Mouse (Mus musculus) MEL (cell line): ENCODE results near the gene Ltbp3. TPM values are rescaled to one million over a fixed set of nuclear protein-coding genes. Genes with fewer than 3 reads are reported as not detected.
"Not testable (repeated sequence)": the region's sequence is repeated elsewhere in the genome, so short reads cannot be mapped to it uniquely, and the experiment has no call there.

Source experiments
- DNase-seq: peaks from one replicate; pipeline ENCODE4 v3.0.0; 2011; ENCODE audit warnings: low read depth, low spot score
- H3K27ac ChIP-seq: 2 replicates; pipeline ENCODE4 v1.5.1; 2012; ENCODE audit warnings: low read depth, mild to moderate bottlenecking, control low read depth, low read length, moderate library complexity; ENCODE audit not compliant: control insufficient read depth
- H3K27me3 ChIP-seq, 2 experiments: fragments of 150-350 bp in 1 of 2; sonication (generic) in 1 of 2; 2 replicates each; pipeline ENCODE4 v1.6.1; 2012; ENCODE audit warnings: low read length in 2 of 2, mild to moderate bottlenecking in 2 of 2, improper control_type of control experiment in 1 of 2, moderate library complexity in 1 of 2; ENCODE audit not compliant: insufficient read depth in 2 of 2, control insufficient read depth in 1 of 2
- H3K36me3 ChIP-seq, 2 experiments: 2 replicates each; pipeline ENCODE4 v1.6.1; 2012 to 2014; ENCODE audit warnings: low read length in 2 of 2, improper control_type of control experiment in 1 of 2, inconsistent platforms in 1 of 2, mild to moderate bottlenecking in 1 of 2; ENCODE audit not compliant: insufficient read depth in 2 of 2, control insufficient read depth in 1 of 2
- H3K4me1 ChIP-seq, 2 experiments: fragments of 150-350 bp in 1 of 2; sonication (generic) in 1 of 2; 2 replicates each; pipeline ENCODE4 v1.6.1; 2012; ENCODE audit warnings: low read length in 2 of 2, improper control_type of control experiment in 1 of 2, mild to moderate bottlenecking in 1 of 2; ENCODE audit not compliant: insufficient read depth in 2 of 2, control insufficient read depth in 1 of 2
- H3K4me3 ChIP-seq, 2 experiments: fragments of 150-350 bp in 1 of 2; sonication (generic) in 1 of 2; 2 replicates each; pipeline ENCODE4 v1.5.1; 2012; ENCODE audit warnings: low read depth in 2 of 2, low read length in 2 of 2, mild to moderate bottlenecking in 2 of 2, moderate library complexity in 2 of 2, control low read depth in 1 of 2, improper control_type of control experiment in 1 of 2; ENCODE audit not compliant: control insufficient read depth in 1 of 2, insufficient read depth in 1 of 2
- H3K79me2 ChIP-seq: 2 replicates; pipeline ENCODE4 v1.6.1; 2012; ENCODE audit warnings: mild to moderate bottlenecking, low read length, moderate library complexity; ENCODE audit not compliant: control insufficient read depth, poor library complexity, insufficient read depth
- H3K9ac ChIP-seq: 2 replicates; pipeline ENCODE4 v1.6.1; 2012; ENCODE audit warnings: low read depth, mild to moderate bottlenecking, control low read depth, low read length, moderate library complexity; ENCODE audit not compliant: control insufficient read depth, poor library complexity, severe bottlenecking
- H3K9me3 ChIP-seq: fragments of 150-350 bp; sonication (generic); replicated peaks from 2 replicates; pipeline ENCODE4 v1.6.1; 2012; ENCODE audit warnings: mild to moderate bottlenecking, low read length, improper control_type of control experiment, moderate library complexity; ENCODE audit not compliant: insufficient read depth
- BHLHE40 ChIP-seq: IDR thresholded peaks from 2 replicates; pipeline ENCODE4 v1.6.1; 2012; ENCODE audit warnings: low read depth, mild to moderate bottlenecking, inconsistent platforms, low read length, improper control_type of control experiment, borderline replicate concordance
- CHD2 ChIP-seq: IDR thresholded peaks from 2 replicates; pipeline ENCODE4 v1.6.1; 2011; ENCODE audit warnings: low read length, improper control_type of control experiment
- ELF1 ChIP-seq: IDR thresholded peaks from 2 replicates; pipeline ENCODE4 v1.6.1; 2014; ENCODE audit warnings: low read depth, mild to moderate bottlenecking, inconsistent platforms, low read length, improper control_type of control experiment, moderate library complexity
- EP300 ChIP-seq, 2 experiments: IDR thresholded peaks; 2 replicates each; pipeline ENCODE4 v1.6.1; 2011; ENCODE audit warnings: improper control_type of control experiment in 2 of 2, low read length in 2 of 2, low read depth in 1 of 2, mild to moderate bottlenecking in 1 of 2
- ETS1 ChIP-seq: IDR thresholded peaks from 2 replicates; pipeline ENCODE4 v1.6.1; 2012; ENCODE audit warnings: low read depth, mild to moderate bottlenecking, inconsistent platforms, low read length, improper control_type of control experiment, moderate library complexity
- HCFC1 ChIP-seq: IDR thresholded peaks from 2 replicates; pipeline ENCODE4 v1.6.1; 2012; ENCODE audit warnings: low read depth, mild to moderate bottlenecking, inconsistent platforms, low read length, improper control_type of control experiment, moderate library complexity
- MXI1 ChIP-seq: IDR thresholded peaks from 2 replicates; pipeline ENCODE4 v1.6.1; 2011; ENCODE audit warnings: mild to moderate bottlenecking, low read depth, low read length, improper control_type of control experiment
- MYC ChIP-seq: IDR thresholded peaks from 2 replicates; pipeline ENCODE4 v1.6.1; 2011; ENCODE audit warnings: low read depth, mild to moderate bottlenecking, low read length, improper control_type of control experiment, moderate library complexity
- POLR2AphosphoS5 ChIP-seq: IDR thresholded peaks from 2 replicates; pipeline ENCODE4 v1.6.1; 2012; ENCODE audit warnings: low read depth, borderline replicate concordance, mild to moderate bottlenecking, inconsistent platforms, low read length, moderate library complexity, mixed read lengths
- RCOR1 ChIP-seq: IDR thresholded peaks from 2 replicates; pipeline ENCODE4 v1.6.1; 2012; ENCODE audit warnings: low read depth, mild to moderate bottlenecking, inconsistent platforms, low read length, improper control_type of control experiment
- SIN3A ChIP-seq: IDR thresholded peaks from 2 replicates; pipeline ENCODE4 v1.6.1; 2012; ENCODE audit warnings: low read length, improper control_type of control experiment, inconsistent platforms
- ZC3H11A ChIP-seq: IDR thresholded peaks from 2 replicates; pipeline ENCODE4 v1.6.1; 2012; ENCODE audit warnings: low read depth, mild to moderate bottlenecking, inconsistent platforms, low read length, improper control_type of control experiment
- ZNF384 ChIP-seq: IDR thresholded peaks from 2 replicates; pipeline ENCODE4 v1.6.1; 2012; ENCODE audit warnings: low read depth, mild to moderate bottlenecking, inconsistent platforms, low read length, improper control_type of control experiment
- polyA plus RNA-seq, 2 experiments: library from polyadenylated mRNA; stranded (reverse) in 1 of 2; unstranded in 1 of 2; fragments of >175 nt in 1 of 2; fragments of >200 nt in 1 of 2; gene quantifications; 2 replicates each; pipeline versions ENCODE4 v1.2.1 to v1.2.4; 2012; ENCODE audit warnings: low replicate concordance in 2 of 2, low read depth in 1 of 2; ENCODE audit not compliant: insufficient read length in 2 of 2, insufficient read depth in 1 of 2, missing spikeins in 1 of 2
- total RNA-seq: library from RNA; depleted of rRNA; stranded (reverse); fragments of 300-350 nt; gene quantifications from 2 replicates; pipeline ENCODE4 v1.2.3, GENCODE M21; 2012

Gene Ltbp3
- total and polyA plus RNA-seq, 3 experiments: 0.39 TPM; not detected in 2

GRCm38 (mm10) chr19:5793116-5793515 lies 52.4 kb downstream of the Ltbp3 start (continued):
- no peak for TF ChIP-seq RCOR1
- TF ChIP-seq BHLHE40: no peak
- no peak for TF ChIP-seq CHD2
- 0 out of 2 replicates have a peak, but pooled peaks have one; percentile 18 for TF ChIP-seq HCFC1
- peak; percentile 41; the same call in 1 of the 2 replicates for TF ChIP-seq MXI1
- TF ChIP-seq POLR2AphosphoS5: peak; percentile 31; the same call in 1 of the 2 replicates
- peak; percentile 98 for TF ChIP-seq ZC3H11A
- 0 out of 2 replicates have a peak, but pooled peaks have one; percentile 30 for TF ChIP-seq ZNF384
- peak; percentile 65; the same call in 1 of the 2 replicates for TF ChIP-seq MYC

- not testable (repeated sequence) for H3K9ac ChIP-seq, H3K27me3 ChIP-seq, H3K9me3 ChIP-seq, H3K4me3 ChIP-seq
- H3K4me1 ChIP-seq: peaks cover 0 to 20% of the 10 kb centered on the region in 2 experiments; a peak in 1 of 4 replicates
- peaks cover 15 to 33% of the 10 kb centered on the region in 2 experiments for H3K36me3 ChIP-seq
- peaks cover 16% of the 10 kb centered on the region for H3K79me2 ChIP-seq
- H3K27ac ChIP-seq: peak overlapping the region; percentile 4
- TF ChIP-seq SIN3A: peak; percentile 24; the same call in 1 of the 2 replicates
- TF ChIP-seq ETS1: 0 out of 2 replicates have a peak, but pooled peaks have one; percentile 16
- TF ChIP-seq ELF1: 0 out of 2 replicates have a peak, but pooled peaks have one; percentile 52
- peak in 1 of 2 experiments; percentile 18; a peak in 1 of 4 replicates for TF ChIP-seq EP300 (IDR thresholded peaks at IDR 0.05; ENCODE audit: low read depth in 1 of 2, low read length in 2 of 2)
- TF ChIP-seq MXI1: peak; percentile 28; the same call in 1 of the 2 replicates
- TF ChIP-seq MYC: 0 out of 2 replicates have a peak, but pooled peaks have one; percentile 13
- TF ChIP-seq POLR2AphosphoS5: peak; percentile 90; the same call in 1 of the 2 replicates
- peak; percentile 69 for DNase-seq
Measured at GRCm38 (mm10) chr19:5793917-5794770, 53.4 kb downstream of the Ltbp3 start.
